Mouse (Mus musculus) brain, adult 10 weeks (tissue): ENCODE results near the gene Asic5. TPM values are rescaled to one million over a fixed set of nuclear protein-coding genes. Genes with fewer than 3 reads are reported as not detected.

Source experiments
- polyA plus RNA-seq: library from polyadenylated mRNA; stranded (reverse); fragments of 350-450 nt; fragmentation: Illumina TruSeq; extraction: RNeasy Lipid Tissue Mini Kit (QIAGEN cat#74804); gene quantifications from one replicate; pipeline ENCODE4 v1.2.3, GENCODE M21; 2015; ENCODE audit warnings: low read depth, low replicate concordance

Gene Asic5
- polyA plus RNA-seq, result not detected

GRCm38 (mm10) chr3:81981990-81982389, at the start of gene Asic5:
Asic5 (plus strand) TSS chr3:81982290.

GRCm38 (mm10) chr3:81976102-81976501, 6.0 kb upstream of the Asic5 start, which contains the start of gene Tdo2:
Tdo2 (minus strand) TSS chr3:81976202.

Other genes with a start within 250 kb of the Asic5 start
- 33.7 TPM for gene Ctso, start 49.7 kb upstream of the Asic5 start, polyA plus RNA-seq
- gene Tdo2, start 6.1 kb upstream of the Asic5 start, polyA plus RNA-seq, result 2.6 TPM
- gene Gucy1b1, start 92.4 kb downstream of the Asic5 start, polyA plus RNA-seq, result 161 TPM
- gene Gucy1a1, start 163.5 kb downstream of the Asic5 start, polyA plus RNA-seq, result 55.8 TPM